Mouse (Mus musculus): ENCODE measurements at regions not wholly inside any gene's neighbourhood (a gene's known extent, or its start where the extent isn't known, plus 50 kb on each side); places are given as distances from the start of the nearest gene placed in this dataset.

- DNase-seq (ENCODE audit: low spot score) = no peak
Observed at GRCm38 (mm10) chrX:12472296-12472695, 115.3 kb upstream of the Atp6ap2 start.

DNA sequence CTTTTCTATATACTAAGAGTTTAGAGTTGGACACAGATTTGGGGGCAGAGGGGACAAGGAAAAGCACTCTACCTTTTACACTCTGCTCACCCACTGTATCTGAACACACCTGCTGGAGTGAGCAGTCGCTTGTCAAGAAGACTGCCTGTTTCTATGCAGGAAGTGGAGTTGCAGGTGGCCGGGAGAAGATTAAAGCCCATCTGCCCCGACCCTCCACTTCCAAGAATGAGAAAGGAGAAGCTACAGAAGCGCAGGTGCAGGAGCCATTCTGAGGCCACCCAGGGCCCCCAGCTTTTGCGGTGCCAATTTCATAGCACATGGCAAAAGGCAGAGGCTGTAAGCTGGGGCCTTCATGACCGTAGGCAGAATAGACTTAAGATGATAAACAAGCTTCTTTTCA lies 108.4 kb upstream of the Atp6ap2 start:
- DNase-seq (ENCODE audit: low spot score) = no peak

DNA sequence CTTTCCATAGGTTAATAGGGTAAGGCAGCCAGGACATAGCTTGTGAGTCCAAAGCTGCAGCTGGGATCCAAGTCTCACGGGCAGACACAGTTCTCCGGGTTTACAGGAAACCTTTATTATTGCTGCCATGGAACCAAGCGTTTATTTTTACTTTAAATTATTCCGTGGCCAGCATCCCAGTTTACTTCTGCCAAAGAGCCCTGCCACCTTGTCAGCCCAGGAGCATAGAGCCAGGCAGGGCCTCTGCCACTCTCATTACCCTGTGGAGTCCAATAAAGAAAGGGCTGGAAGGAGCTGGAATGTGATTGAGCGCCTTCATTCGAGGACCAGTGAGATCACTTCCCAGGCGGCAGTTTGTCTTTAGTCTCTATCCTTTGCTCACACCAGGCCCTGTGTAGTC lies 96.6 kb upstream of the Atp6ap2 start:
- DNase-seq (ENCODE audit: low spot score) = no peak

- no peak for DNase-seq (ENCODE audit: low spot score)
Observed at GRCm38 (mm10) chrX:12493216-12493615, 94.4 kb upstream of the Atp6ap2 start.

DNA sequence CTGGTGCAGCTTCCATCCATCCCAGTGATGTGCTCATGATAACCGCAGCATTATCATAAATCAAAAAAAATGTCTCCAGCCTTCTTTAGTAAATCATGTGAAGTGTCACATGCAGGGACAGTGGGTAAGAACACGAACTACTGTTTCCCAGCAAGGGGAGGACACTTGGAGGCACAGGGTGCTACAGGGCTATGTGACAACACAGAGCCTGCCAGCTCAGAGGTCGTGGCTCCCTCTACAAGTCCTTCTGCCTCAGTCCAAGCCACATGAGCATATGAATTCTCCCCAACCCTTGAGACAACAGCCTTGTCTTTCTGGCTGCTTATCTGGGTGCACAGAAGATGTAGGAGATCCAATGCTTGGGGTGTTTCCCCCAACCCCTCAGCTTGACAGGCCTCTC lies 93.7 kb upstream of the Atp6ap2 start:
- no peak for DNase-seq (ENCODE audit: low spot score)

DNA sequence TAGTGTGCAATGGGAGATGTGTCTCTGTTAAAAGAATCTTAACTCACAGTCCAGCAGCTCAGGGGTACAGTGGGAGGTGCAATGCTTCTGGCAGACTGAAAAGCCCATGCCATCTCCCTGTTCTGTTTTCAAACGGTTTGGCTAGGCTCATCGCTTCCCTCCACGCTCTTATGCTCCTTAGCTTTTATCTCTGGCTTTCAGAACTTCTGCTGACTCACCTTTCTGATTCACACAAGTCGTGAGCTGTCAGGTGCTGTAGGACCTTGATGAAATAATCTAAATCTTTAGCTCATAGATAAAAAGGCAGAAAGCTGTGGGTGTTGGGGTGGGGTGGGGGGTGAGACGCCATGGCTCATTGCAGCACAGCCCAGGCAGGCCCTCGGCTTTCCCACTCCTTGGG lies 93.1 kb upstream of the Atp6ap2 start:
- no peak for DNase-seq (ENCODE audit: low spot score)

GRCm38 (mm10) chrX:12500601-12501000 lies 87.0 kb upstream of the Atp6ap2 start:
- no peak for DNase-seq (ENCODE audit: low spot score)

GRCm38 (mm10) chrX:12502364-12502763 lies 85.2 kb upstream of the Atp6ap2 start:
- DNase-seq (ENCODE audit: low spot score) = no peak

GRCm38 (mm10) chrX:12503581-12503980 lies 84.0 kb upstream of the Atp6ap2 start:
- no peak for DNase-seq (ENCODE audit: low spot score)

GRCm38 (mm10) chrX:12511119-12511518 lies 76.5 kb upstream of the Atp6ap2 start:
- DNase-seq (ENCODE audit: low spot score) = peak; percentile 1

- no peak for DNase-seq (ENCODE audit: low spot score)
Observed at GRCm38 (mm10) chrX:12525044-12525443, 62.6 kb upstream of the Atp6ap2 start.

DNA sequence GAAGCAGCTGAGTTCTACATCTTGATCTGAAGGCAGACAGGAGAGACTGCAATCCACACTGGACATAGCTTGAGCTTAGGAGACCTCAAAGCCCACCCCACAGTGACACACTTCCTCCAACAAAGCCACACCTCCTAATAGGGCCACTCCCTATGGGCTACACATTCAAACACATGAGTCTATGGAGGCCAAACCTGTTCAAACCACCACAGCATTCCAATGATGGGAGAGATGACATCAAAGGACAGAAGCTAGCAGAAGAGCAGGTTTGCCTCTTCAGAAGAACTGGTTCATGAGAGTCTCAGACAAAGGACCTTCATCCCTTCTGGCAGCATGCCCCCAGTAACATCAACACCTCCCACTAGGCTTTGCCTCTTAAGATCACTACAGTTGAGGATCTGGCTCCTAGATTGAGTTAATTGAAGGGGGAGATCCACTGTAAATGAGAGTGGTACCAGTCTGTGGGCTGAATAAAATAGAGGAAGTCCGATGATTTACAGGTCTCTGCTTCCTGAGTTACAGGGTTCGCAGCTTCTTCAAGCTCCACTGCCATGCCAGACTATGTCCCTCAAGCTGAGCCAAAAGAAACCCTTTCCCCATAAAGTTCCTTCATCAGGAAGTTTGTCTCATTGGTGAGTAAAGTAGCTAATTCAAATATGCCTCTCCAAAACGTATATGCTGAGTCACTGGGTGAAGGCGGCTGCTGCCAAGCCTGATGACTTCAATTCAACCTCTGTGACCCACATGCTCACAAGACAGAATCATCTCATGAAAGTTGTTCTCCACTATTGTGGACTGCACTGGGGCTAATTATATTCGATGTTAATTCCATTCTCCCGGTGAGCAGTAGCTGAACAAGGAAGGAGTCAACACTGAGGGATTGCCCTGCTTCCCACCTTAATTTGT lies 56.9 kb upstream of the Atp6ap2 start:
- DNase-seq (ENCODE audit: low spot score) = no peak
